Mouse (Mus musculus) urinary bladder, postnatal 14 days (tissue): ENCODE measurements at regions not wholly inside any gene's neighbourhood (a gene's known extent, or its start where the extent isn't known, plus 50 kb on each side); places are given as distances from the start of the nearest gene placed in this dataset.

Experiments
- DNase-seq: peaks from one replicate; pipeline ENCODE4 v3.0.0; 2021; ENCODE audit warnings: low spot score

DNA sequence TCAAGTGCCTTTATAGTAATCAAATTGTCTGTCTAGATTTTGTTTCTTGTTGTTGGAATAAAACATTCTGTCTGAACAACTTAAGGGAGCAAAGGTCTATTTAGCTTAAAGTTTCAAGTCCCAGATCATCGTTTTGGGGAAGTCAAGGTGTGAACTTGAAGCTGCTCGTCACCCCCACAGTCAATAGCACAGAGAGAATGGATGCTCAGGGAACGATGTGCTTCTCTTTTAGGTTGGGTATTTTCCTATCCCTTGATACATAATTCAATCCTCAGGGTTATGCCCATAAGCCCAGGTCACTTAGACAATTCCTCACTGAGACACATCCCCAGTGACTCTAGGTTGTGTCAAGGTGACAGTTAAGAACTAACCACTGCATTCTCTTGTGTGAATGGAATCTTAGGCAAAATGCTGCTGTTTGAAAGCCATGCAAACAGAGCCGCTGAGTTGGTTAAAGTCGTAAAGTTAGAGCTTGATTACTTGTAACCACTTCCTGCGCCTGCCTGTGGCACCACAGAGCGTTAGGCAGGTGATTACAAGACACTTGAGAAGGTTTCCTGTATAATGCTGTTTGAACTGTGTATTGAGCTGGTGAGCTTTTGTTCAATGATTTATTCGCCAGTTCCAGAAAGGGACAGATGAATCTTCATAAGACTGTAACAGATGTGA, 170.2 kb downstream of the Btg1 start:
- no peak for DNase-seq

DNA sequence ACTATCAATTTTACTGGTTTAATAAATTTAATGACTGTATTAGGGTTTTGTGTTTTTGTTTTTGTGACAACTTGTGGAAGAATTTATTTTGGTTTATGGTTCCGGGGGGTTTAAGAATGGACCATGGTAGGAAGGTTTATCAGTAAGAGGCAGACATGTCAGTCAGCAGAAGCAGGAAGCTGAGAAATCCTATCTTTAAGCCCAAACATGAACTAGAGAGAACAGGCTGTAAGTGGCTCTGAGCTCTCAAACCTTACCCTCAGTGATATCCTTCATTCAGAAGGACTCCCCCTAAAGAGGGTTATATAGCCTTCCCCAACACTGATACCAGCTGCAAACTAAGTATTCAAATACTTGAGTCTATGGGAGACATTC, 170.8 kb downstream of the Btg1 start:
- DNase-seq, result no peak

GRCm38 (mm10) chr10:96788352-96789016, 171.7 kb downstream of the Btg1 start:
- no peak for DNase-seq

GRCm38 (mm10) chr10:96797116-96797515, 180.3 kb downstream of the Btg1 start:
- no peak for DNase-seq

DNA sequence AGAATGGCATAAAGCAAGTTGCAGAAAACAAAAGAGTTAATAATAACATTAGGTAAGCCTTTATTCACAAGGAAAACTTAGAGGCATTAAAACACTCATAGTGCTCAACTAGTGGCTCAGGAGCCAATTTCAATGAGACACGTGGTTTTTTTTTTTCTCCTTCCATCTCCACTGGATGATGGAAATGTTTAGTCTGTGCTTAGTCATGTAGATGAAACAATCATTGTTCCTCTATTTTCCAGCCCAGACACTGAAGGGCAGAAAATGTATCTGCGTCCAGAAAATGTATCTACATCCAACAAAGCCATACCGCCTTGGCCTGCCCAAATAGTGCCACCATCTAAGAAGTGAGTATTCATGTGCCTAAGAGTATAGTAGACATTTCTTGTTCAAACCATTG, 184.0 kb downstream of the Btg1 start:
- DNase-seq, result no peak

DNA sequence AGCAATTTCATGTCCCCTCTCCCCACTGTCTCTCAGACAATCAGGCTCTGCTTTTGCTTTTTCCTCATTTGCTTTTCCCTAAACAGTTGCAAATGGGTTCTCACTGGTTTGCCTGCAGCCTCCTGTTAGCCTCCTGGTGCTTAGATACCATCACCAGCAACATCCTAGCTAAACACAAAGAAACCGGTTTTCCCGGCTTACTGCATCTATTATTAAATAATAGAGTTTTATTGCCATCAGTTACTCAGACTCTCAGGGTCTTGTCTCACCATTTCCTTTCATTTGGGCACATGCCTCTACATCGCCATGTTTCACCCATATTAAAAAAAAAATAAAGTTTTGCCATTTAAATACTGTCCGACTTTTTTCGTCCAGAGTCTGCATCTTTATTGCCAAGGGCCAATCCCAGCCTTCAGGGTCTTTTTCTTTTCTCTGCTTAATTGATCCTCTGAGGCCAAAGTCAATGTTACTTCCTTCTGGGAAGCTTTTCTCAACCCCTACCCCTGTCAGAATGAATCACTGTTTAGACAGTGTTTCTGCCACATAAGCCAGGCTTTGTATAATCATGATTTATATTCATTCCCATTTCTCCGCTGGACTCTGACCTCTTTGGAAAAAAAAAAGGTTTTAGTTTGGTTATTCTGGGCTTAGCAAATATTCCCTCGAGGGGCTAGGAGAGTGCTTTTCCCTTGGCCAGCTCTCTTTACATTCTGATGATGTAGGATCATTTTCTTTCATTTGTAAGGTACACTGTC, 187.4 kb downstream of the Btg1 start:
- DNase-seq, result peak; percentile 33

DNA sequence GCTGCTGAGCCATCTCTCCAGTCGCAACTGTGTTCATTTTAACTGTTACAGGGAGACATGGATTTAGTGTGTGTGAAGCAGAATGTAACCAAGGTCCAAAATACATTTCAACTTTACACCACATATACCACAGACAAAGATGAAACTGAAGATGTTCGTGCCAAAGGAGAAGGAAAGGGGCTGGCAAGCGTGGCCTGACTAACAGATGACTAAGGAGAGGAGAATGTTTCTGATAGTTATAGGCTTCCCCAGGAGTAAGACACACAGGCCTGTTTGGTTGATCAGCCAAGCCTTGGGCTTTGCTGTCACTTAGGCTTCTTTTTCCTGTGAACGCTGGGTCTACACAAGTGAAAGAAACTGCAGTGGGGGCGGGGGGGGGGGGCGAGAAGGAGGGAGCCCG, 189.8 kb downstream of the Btg1 start:
- DNase-seq, result no peak

DNA sequence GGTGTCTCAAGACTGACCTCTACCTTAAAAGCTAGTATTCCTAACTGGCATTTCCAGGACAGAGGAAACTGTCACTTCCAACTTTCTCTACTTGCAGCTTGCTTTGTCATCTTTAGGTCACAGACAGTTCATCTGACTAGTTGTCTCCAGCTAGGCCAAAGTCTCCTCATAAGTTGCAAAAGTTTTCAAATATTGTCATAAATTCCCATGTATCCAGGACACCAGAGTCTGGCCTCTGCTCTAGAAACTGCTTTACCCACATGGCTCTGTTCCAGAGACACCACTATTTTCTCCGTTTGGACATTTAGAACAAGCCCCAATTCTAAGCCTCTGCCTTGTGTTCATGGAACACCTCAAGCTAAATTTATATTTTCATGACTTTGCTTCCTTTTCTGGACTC, 205.0 kb downstream of the Btg1 start:
- no peak for DNase-seq

DNA sequence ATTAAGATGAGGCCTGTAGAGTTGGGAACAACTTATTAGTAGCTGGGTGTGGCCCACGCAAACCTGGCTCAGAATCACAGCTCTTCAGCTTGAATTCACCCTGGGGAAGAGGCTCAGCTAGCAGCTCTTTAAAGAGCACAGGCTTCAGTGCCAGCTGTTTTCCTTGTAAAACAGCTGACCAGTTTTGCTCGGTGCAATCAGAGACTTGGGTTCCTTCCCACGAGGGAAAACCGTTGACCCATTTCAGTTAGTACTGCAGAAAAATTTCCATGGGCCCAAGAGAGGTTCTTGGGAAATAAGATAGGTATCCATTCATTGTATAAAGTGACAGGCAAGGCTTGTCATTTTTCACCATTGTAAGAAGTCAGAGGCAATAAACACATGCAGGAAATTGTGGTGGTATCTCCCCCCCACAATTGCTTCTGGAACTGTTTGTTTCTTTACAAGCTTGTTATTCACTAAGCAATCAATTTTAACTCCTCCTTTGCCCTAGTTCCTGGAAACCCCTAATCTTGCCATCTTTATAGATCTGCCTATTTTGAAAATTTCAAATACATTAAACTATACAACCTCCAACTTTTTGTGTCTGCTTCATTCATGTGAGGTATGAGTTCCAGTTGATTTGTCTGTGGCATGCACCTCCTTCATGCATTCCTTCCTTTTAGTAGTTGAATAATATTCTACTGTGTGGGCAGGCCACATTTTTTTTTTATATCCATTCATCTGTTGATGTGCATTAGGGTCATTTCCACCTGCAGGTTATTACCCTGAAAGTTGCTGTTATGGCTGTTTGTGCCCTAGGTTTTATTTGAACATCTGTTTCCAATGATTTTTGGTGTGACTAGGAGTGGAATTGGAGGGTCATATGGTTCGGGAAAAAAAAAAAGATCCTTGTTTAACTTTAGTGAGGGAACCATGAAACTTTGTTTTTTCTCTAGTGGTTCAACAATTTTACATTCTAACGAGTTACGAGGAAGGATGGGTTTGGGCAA, 205.8 kb downstream of the Btg1 start:
- DNase-seq, result peak; percentile 19

GRCm38 (mm10) chr10:96826234-96826788, 209.5 kb downstream of the Btg1 start:
- no peak for DNase-seq

- DNase-seq, result no peak
Observed at GRCm38 (mm10) chr10:96827971-96828370, 211.2 kb downstream of the Btg1 start.

DNA sequence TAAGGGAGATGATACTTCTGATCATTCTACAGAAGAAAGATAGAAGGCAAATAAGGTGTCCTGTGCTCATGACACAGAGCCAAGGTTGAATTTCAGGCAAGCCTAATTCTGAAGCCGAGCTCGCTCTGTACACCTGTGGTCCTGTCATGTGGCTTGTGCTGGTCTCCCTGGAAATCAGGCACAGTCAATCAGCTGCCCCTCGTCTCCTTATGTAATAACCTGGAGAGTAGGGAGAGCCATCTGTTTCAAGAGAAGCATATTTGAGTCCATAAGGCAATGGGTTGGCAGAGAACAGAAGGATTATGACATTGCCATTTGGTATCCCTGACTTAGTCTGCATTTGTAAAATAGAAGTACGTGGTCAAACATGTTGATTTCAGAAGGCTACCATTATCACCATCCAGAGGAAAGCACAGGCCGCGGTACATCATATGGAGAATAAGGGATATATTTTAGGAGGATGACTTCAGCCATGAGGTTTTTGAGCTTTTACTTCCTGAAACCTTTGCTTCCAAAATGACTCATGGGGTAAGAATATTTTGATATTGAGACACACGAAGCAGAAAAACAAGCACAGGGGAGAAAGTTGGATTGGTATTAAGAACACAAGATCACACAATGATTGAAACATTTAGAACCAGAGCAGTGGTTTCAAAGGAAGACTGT, 211.9 kb downstream of the Btg1 start:
- no peak for DNase-seq

DNA sequence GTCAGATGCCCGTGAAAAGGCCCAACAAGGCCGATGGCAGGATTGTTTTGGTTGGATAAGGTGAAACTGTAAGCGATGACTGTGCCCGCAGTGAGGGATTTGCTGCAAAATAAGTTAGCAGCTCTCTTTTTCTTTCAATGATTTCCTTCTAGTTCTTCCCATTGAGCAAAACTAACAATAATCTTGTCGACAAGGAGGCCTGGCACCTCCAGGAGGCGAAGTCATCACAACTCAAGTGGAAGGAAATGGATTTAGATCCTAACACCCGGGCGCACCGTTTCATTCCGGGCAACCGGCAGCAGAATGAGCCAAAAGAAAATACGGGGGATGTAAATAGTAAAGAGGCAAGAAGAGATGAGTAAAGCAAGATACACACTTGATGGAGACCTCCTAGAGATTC, 214.3 kb downstream of the Btg1 start:
- DNase-seq, result no peak

- peak; percentile 11 for DNase-seq
Observed at GRCm38 (mm10) chr10:96837230-96837629, 220.4 kb downstream of the Btg1 start.

DNA sequence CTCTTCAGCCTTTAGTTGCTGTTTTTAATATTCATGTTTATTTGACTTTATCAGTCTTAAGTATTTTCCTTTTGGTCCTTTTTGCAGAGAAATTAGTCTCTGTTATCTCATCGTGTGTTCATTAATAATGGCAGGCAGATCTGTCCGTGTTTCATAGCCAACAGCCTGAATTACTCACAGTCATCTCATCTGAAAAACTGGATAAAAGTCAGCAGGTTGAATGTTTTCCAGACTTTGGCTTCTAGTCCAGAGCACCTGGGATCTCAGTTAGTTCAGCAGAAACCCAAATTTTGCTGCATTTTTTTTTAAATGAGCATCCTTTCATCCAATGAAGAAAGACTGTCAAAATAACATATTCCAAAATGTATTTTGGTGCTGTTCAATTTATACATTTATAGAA, 224.3 kb downstream of the Btg1 start:
- no peak for DNase-seq

DNA sequence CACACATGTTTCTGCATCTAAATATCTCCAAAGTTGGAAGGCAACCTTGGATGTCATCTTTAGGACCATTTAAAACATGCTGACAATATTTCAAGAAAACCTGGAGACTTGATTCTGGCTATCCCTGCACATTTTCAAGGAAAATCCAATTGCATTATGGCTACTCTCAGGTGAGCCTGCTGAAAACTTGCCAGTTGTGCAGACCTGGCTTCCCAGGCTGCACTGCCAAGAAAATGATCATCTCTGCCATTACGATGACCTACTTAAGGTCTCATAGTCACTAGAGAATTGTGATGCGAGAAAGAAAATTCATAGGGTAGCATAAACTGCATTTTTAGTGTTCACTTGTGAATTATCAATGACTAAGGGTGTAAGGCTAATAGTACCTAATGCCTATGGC, 225.2 kb downstream of the Btg1 start:
- no peak for DNase-seq

DNA sequence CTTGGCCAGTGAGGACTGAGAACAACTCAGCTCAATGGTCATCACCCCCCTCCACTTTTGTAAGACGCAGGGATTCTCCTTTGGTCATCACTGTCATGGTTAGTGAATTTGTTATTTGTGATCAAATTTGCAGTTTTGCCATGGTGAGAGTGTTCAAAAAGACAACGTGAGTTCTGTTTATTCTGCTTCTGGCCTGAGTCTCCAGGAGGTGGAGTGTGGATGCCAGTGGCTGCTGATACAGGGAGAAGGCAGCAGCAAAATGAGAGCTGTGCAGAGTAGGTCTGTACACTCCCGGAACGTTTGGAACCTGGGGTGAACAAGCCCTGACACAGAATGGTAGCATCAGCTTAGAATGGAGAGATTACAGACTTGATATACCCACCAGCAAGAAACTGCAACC, 229.1 kb downstream of the Btg1 start:
- DNase-seq, result no peak

- no peak for DNase-seq
Observed at GRCm38 (mm10) chr10:96847028-96847427, 230.2 kb downstream of the Btg1 start.

DNA sequence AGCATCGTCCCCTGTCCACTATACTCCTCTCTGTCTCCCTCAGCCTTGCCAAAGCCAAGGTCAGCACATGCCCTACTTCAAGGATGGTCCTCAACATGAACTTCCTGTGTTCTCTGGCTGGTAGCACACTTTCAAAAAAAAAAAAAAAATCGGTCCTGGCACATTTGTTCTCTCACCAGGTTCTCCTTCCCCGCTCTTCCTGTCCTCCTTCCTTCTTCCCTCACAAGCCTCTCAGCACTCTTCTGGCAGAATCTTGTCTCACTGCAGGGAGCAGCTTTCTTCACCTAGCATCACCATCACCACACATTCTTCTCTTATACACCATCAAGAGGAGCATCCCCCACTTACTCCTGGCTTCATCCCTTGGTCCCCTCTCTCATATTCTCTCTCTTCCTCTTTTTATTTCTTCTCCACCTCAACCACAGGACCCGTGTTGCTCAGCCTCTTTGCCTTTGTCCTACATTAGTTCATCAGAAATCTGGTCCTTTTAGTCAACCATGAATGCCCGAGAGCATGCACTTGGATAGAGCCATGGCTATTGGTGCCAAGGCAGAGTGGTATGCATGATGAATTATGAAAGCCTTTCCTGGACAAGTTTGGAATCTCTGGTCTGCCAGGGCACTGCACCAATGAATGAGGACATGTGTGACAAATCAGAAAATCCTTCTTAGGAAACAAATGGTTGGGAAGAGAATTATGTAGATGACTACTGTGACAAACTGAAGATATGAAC, 230.8 kb downstream of the Btg1 start:
- no peak for DNase-seq

GRCm38 (mm10) chr10:96848496-96848895, 231.7 kb downstream of the Btg1 start:
- DNase-seq, result no peak

DNA sequence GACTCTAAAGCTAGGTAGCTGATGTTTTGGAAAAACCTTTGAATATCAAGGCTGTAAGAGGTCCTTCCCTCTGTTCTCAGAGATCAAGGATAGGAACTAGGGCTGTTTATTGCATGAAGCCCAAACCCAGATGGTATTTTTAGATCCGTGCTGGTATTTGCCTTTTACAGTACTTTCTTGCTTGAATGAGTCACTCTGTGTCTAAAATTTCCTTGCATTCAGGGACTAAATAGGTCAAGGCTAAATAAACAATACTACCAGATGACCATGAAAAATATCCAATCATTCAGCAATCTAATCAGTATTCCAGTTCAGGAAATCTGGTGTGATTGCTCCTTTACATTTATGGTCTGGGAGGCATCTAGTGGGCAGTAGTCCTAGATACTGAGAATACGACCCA, 243.6 kb downstream of the Btg1 start:
- DNase-seq, result no peak
